ENCODE assay signal across 8 mouse cellular contexts in the genomic region with DNA sequence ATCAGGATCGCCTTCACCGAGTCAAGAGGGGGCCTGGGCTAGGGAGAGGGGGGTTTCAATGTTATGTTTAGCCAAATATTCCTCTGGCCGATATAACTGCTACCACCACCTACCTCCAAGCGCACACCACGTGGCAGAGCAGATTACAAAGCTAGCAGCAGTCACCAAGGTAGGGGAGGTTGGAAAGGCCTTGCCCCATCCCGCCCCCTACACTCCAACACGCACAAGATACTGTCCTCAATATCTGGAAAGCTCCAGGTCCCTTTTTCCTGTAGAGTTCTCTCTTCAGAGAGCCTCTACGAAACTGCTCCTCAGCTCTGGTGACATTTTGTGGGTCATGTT.
DNase-seq lines count a peak whose midpoint lies in the region; ATAC-seq and TF ChIP-seq lines count a peak whose summit lies in the region.

No protein-coding gene starts in this region.

- peak overlapping the region; percentile 26 for H3K4me3 ChIP-seq in heart, embryonic 16.5 days (ENCODE audit: low read length)
- H3K4me3 ChIP-seq in bone marrow, adult 2 months (replicated peaks; ENCODE audit: control insufficient read depth, low read depth, low read length), result peak overlapping the region; percentile 6
- H3K4me3 ChIP-seq in hindbrain, embryonic 15.5 days, result peak overlapping the region; percentile 41
- H3K4me3 ChIP-seq in midbrain, embryonic 12.5 days, result peak overlapping the region; percentile 9; the same call in 1 of the 2 replicates

- H3K4me2 ChIP-seq in heart, embryonic 16.5 days (ENCODE audit: low read depth, low read length), result peak overlapping the region; percentile 71
- H3K4me2 ChIP-seq in hindbrain, embryonic 15.5 days, result peak overlapping the region; percentile 70
- H3K4me2 ChIP-seq in midbrain, embryonic 12.5 days (replicated peaks), result peak overlapping the region; percentile 41

- no peaks in the 10 kb centered on the region for H3K9me3 ChIP-seq in heart, embryonic 16.5 days (replicated peaks; ENCODE audit: control insufficient read depth, low read length)
- no peaks in the 10 kb centered on the region for H3K9me3 ChIP-seq in hindbrain, embryonic 15.5 days
- no peaks in the 10 kb centered on the region for H3K9me3 ChIP-seq in midbrain, embryonic 12.5 days

- no peak overlapping the region for H3K9ac ChIP-seq in heart, embryonic 16.5 days (ENCODE audit: low read length)
- 0 out of 2 replicates have a peak overlapping the region, but pooled peaks have one; percentile 15 for H3K9ac ChIP-seq in hindbrain, embryonic 15.5 days
- no peak overlapping the region; the same call in 1 of the 2 replicates for H3K9ac ChIP-seq in midbrain, embryonic 12.5 days (replicated peaks)

- no peak for TF ChIP-seq CTCF in bone marrow, adult 2 months (IDR thresholded peaks at IDR 0.05; ENCODE audit: control insufficient read depth, insufficient read depth, low read length)

- no peak for DNase-seq in heart, adult 8-10 months (ENCODE audit: low spot score)
- DNase-seq in frontal cortex, adult 2 months (ENCODE audit: extremely low spot score in 1 of 2, low spot score in 1 of 2), result no peak
- no peak for DNase-seq in urinary bladder, postnatal 14 days (ENCODE audit: low spot score)
- no peak for DNase-seq in thymus, postnatal 4 days

- H3K4me1 ChIP-seq in heart, embryonic 16.5 days (ENCODE audit: control insufficient read depth, insufficient read depth, low read length), result peaks cover 15% of the 10 kb centered on the region
- peaks cover 3% of the 10 kb centered on the region for H3K4me1 ChIP-seq in bone marrow, adult 2 months (ENCODE audit: control insufficient read depth, insufficient read depth, low read length)
- peaks cover 43% of the 10 kb centered on the region for H3K4me1 ChIP-seq in hindbrain, embryonic 15.5 days (replicated peaks)
- peaks cover 35% of the 10 kb centered on the region for H3K4me1 ChIP-seq in midbrain, embryonic 12.5 days

- TF ChIP-seq POLR2A in bone marrow, adult 2 months (IDR thresholded peaks at IDR 0.05; ENCODE audit: borderline replicate concordance, control insufficient read depth, low read depth, low read length), result no peak

- WGBS in heart, embryonic 16.5 days, result 7% methylated on average over 8 of the region's 8 CpGs
- WGBS in bone marrow, adult 2 months, result 6% methylated on average over 8 of the region's 8 CpGs
- WGBS in hindbrain, embryonic 15.5 days, result 7% methylated on average over 8 of the region's 8 CpGs
- WGBS in midbrain, embryonic 12.5 days, result 5% methylated on average over 8 of the region's 8 CpGs

- ATAC-seq in heart, embryonic 16.5 days (replicated peaks; ENCODE audit: extremely low read depth, insufficient read depth, low FRiP score), result peak; percentile 24; the same call in 1 of the 2 replicates
- ATAC-seq in hindbrain, embryonic 15.5 days (ENCODE audit: low FRiP score, low read depth), result no peak
- ATAC-seq in midbrain, embryonic 12.5 days (ENCODE audit: low FRiP score, low read depth), result no peak

- no peaks in the 10 kb centered on the region for H3K36me3 ChIP-seq in heart, embryonic 16.5 days (ENCODE audit: control insufficient read depth, insufficient read depth)
- no peaks in the 10 kb centered on the region for H3K36me3 ChIP-seq in hindbrain, embryonic 15.5 days
- H3K36me3 ChIP-seq in midbrain, embryonic 12.5 days, result no peaks in the 10 kb centered on the region

- no peak overlapping the region for H3K27ac ChIP-seq in heart, embryonic 16.5 days (ENCODE audit: low read length)
- H3K27ac ChIP-seq in bone marrow, adult 2 months (ENCODE audit: control insufficient read depth, insufficient read depth, low read depth, low read length, poor library complexity), result no peak overlapping the region
- H3K27ac ChIP-seq in hindbrain, embryonic 15.5 days (replicated peaks), result peak overlapping the region; percentile 96
- peak overlapping the region; percentile 85 for H3K27ac ChIP-seq in midbrain, embryonic 12.5 days (replicated peaks)

- no peaks in the 10 kb centered on the region for H3K27me3 ChIP-seq in heart, embryonic 16.5 days (ENCODE audit: control insufficient read depth, insufficient read depth, low read length)
- H3K27me3 ChIP-seq in hindbrain, embryonic 15.5 days, result no peaks in the 10 kb centered on the region
- H3K27me3 ChIP-seq in midbrain, embryonic 12.5 days, result no peaks in the 10 kb centered on the region; the same call in 1 of the 2 replicates

Comparison
In these comparisons a context has a peak if more than half of its experiments do, and no peak if none do; other contexts are left out.
1. H3K27ac ChIP-seq: peak in hindbrain, embryonic 15.5 days (single experiment) and midbrain, embryonic 12.5 days (single experiment); none in heart, embryonic 16.5 days (single experiment) and bone marrow, adult 2 months (single experiment).
2. Peak in every context shown above with its lines, with median percentiles within 50 percentile points of each other: H3K4me2 ChIP-seq and H3K4me3 ChIP-seq.